Mouse (Mus musculus) B cell, adult (primary cell): ENCODE results near the gene Tmem229a. TPM values are rescaled to one million over a fixed set of nuclear protein-coding genes. Genes with fewer than 3 reads are reported as not detected.

Experiments
- total RNA-seq: library from RNA; stranded (reverse); gene quantifications from 4 replicates; pipeline ENCODE4 v1.2.4, GENCODE M21; 2023; ENCODE audit not compliant: inconsistent age

Gene Tmem229a
- not detected in 4 replicates for total RNA-seq

GRCm38 (mm10) chr6:24955946-24956585 lies at the start of gene Tmem229a:
Gene Tmem229a (minus strand): TSS chr6:24956297.

Other genes with a start within 250 kb of the Tmem229a start
- gene Hyal6, start 223.1 kb downstream of the Tmem229a start, total RNA-seq = not detected in 4 replicates
- gene Hyal4, start 208.0 kb downstream of the Tmem229a start, total RNA-seq = not detected in 4 replicates
- gene Spam1, start 165.1 kb downstream of the Tmem229a start, total RNA-seq = not detected in 4 replicates
- gene Hyal5, start 98.3 kb downstream of the Tmem229a start, total RNA-seq = not detected in 4 replicates